ENCODE assay signal across 1 mouse cellular context in the genomic region with DNA sequence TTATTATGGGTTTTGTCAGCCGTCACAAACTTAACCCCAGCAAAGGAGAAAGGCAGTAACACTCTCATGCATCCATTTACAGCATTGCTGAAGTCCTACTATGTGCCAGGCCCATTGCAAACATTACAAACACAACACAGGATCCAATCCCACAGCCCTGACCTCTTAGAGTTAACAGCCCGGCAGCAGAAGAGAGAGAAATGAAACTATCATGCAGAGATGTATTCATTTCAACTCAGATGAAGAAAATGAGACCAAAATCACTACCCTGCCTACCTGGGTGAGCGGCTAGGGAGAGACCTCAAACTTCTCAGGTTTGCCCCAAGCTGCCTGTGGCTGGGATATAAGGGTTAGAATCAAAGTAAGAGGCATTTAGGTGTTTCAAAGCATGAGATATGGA.
TF ChIP-seq lines count a peak whose summit lies in the region.

No protein-coding gene starts in this region.

TF ChIP-seq in myocyte, 11 proteins besides CTCF, POLR2A, EP300 and RAD21 (continued from another document):
- TF ChIP-seq MAX (IDR thresholded peaks at IDR 0.05; ENCODE audit: low read depth) = no peak
